Mouse (Mus musculus): ENCODE measurements around the gene Maz. TPM values are rescaled to one million over a fixed set of nuclear protein-coding genes. Genes with fewer than 3 reads are reported as not detected.

The Maz gene
- polyA plus RNA-seq, 1 experiment from 2014 or later = 35.7 TPM

DNA sequence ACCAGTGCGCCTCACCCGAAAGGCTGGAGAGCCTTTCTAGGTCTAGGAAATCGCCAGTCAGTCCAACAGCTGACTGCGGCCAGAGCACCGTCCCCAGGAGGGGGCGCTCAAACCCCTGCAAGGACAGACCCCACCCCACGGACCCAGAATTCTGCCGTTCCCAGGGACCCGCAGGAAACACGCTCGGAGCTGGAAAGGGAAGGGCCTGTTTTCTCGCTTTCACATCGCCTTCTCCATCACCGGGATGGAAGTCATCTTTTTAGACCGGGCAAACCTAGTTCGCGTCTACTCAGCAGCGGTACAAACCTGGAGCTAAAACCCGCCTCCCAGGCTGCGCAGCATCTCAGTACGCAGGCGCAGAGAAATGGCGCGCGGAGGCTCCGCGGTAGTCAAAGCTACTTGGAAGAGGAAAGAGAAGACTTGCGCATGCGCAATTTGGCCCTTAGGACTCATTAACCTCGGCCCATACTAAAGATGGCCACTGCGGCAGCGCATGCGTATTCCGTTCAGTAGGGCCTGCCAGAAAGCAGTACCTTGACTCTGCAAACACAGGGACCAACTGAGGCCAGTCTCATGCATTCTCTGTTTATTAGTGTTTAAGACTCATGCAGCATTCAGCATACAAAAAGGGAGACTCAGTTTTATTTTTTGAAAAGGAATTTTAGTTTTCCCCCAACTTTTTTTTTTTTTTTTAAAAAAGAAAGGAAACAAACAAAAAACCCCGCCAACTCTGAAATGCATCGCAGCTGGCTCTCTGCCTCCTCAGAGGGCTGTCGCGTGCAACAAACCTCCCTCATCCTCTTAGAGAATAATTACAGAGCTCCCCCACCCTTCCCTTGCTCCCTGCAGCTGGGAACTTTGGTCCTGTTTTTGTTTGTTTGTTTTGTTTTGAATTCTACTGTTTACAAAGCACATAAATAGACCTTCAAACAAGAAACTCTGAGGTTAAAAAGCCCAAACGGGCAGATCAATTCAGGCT is 9.6 kb downstream of the Maz start, which contains the start of gene Pagr1a:
TSS of gene Pagr1a (minus strand) at position 382 of the 979 bp plus-strand sequence.
- Histone ChIP-seq H3K9ac (ENCODE audit: low read depth, low read length) (peak within 1 kb of the TSS; percentile 83), H3K36me3 (ENCODE audit: control insufficient read depth, insufficient read depth, low read length) (peaks cover 8% of the 10 kb centered on the region; the same call in 1 of the 2 replicates), H3K4me3 (ENCODE audit: low read length) (peak within 1 kb of the TSS; percentile 66), H3K4me2 (ENCODE audit: low read depth, low read length) (peak within 1 kb of the TSS; percentile 55), H3K9me3 (ENCODE audit: control insufficient read depth, low read length) (no peaks in the 10 kb centered on the region), H3K4me1 (ENCODE audit: control insufficient read depth, insufficient read depth, low read length) (peaks cover 58% of the 10 kb centered on the region), H3K27me3 (replicated peaks; ENCODE audit: control insufficient read depth, insufficient read depth, low read length) (no peaks in the 10 kb centered on the region), H3K27ac (ENCODE audit: low read length) (peak within 1 kb of the TSS; percentile 92)
- ATAC-seq = peak; percentile 82
- WGBS = 2% methylated on average over 39 of the region's 39 CpGs

DNA sequence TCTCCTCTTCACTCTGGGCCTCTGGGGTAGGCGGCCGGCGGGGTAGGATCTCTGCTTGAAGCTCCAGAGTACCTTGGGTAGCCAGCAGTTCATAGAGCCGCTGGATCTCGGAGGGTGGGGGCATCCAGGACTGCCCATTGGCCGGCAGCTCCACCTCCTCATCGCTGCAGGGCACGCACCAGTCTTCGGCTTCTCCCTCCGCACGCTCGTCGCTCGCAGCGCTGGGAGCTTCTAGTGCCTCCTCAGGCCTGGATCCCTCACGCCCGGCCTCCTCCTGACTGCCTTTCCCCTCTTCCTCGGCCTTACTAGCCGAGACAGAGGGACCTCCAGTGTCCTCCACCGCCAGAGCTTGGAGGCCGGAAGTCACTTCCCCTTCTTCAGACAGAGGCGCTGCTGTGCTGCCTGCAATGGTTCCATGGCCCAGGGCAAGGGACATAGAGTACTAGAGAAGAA is 10.3 kb downstream of the Maz start:
- Histone ChIP-seq H3K9me3 (ENCODE audit: control insufficient read depth, low read length) (no peaks in the 10 kb centered on the region), H3K36me3 (ENCODE audit: control insufficient read depth, insufficient read depth, low read length) (peaks cover 8% of the 10 kb centered on the region; the same call in 1 of the 2 replicates), H3K27me3 (replicated peaks; ENCODE audit: control insufficient read depth, insufficient read depth, low read length) (no peaks in the 10 kb centered on the region), H3K4me2 (ENCODE audit: low read depth, low read length) (peak overlapping the region; percentile 55), H3K27ac (ENCODE audit: low read length) (peak overlapping the region; percentile 92), H3K4me3 (ENCODE audit: low read length) (peak overlapping the region; percentile 66), H3K4me1 (ENCODE audit: control insufficient read depth, insufficient read depth, low read length) (peaks cover 54% of the 10 kb centered on the region), H3K9ac (ENCODE audit: low read depth, low read length) (peak overlapping the region; percentile 83)
- peak; percentile 57 for ATAC-seq
- under 1% methylated on average over 22 of the region's 22 CpGs for WGBS

GRCm38 (mm10) chr7:127016481-127016485 is 10.6 kb downstream of the Maz start, which contains the start of gene Pagr1b:
Pagr1b (minus strand) TSS chr7:127016484.
- H3K27me3 ChIP-seq (replicated peaks; ENCODE audit: control insufficient read depth, insufficient read depth, low read length) = no peaks in the 10 kb centered on the region
- no peak for ATAC-seq
- H3K27ac ChIP-seq (ENCODE audit: low read length) = peak within 1 kb of the TSS; percentile 92
- H3K36me3 ChIP-seq (ENCODE audit: control insufficient read depth, insufficient read depth, low read length) = peaks cover 8% of the 10 kb centered on the region; the same call in 1 of the 2 replicates
- peak within 1 kb of the TSS; percentile 55 for H3K4me2 ChIP-seq (ENCODE audit: low read depth, low read length)
- H3K4me1 ChIP-seq (ENCODE audit: control insufficient read depth, insufficient read depth, low read length) = peaks cover 53% of the 10 kb centered on the region
- H3K9me3 ChIP-seq (ENCODE audit: control insufficient read depth, low read length) = no peaks in the 10 kb centered on the region
- peak within 1 kb of the TSS; percentile 66 for H3K4me3 ChIP-seq (ENCODE audit: low read length)
- peak within 1 kb of the TSS; percentile 83 for H3K9ac ChIP-seq (ENCODE audit: low read depth, low read length)

GRCm38 (mm10) chr7:127016081-127016480 is 10.8 kb downstream of the Maz start:
- Histone ChIP-seq H3K4me3 (ENCODE audit: low read length) (peak overlapping the region; percentile 66), H3K36me3 (ENCODE audit: control insufficient read depth, insufficient read depth, low read length) (peaks cover 8% of the 10 kb centered on the region; the same call in 1 of the 2 replicates), H3K4me2 (ENCODE audit: low read depth, low read length) (peak overlapping the region; percentile 55), H3K9ac (ENCODE audit: low read depth, low read length) (peak overlapping the region; percentile 83), H3K27me3 (replicated peaks; ENCODE audit: control insufficient read depth, insufficient read depth, low read length) (no peaks in the 10 kb centered on the region), H3K27ac (ENCODE audit: low read length) (peak overlapping the region; percentile 92), H3K4me1 (ENCODE audit: control insufficient read depth, insufficient read depth, low read length) (peaks cover 52% of the 10 kb centered on the region), H3K9me3 (ENCODE audit: control insufficient read depth, low read length) (no peaks in the 10 kb centered on the region)
- ATAC-seq = peak; percentile 32
- WGBS = under 1% methylated on average over 10 of the region's 10 CpGs

DNA sequence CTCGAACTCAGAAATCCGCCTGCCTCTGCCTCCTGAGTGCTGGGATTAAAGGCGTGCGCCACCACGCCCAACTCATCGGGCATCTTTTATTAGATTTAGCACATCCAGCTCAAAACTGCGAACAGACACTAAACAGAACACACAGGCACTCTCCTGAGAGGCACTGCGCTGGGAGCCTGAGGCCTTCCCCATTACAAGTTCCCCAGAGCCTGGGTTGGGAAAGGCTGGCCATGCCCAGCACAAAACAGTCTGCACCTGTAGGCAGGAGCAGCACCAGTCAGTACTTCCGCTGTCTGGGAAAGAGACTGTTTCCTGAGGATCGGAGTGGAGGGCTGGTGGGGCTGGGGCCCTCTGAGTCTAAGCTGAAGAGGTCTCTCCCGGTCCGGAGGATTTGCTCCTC is 11.8 kb downstream of the Maz start:
- no peak overlapping the region for H3K27ac ChIP-seq (ENCODE audit: low read length)

GRCm38 (mm10) chr7:127014320-127014719 is 12.5 kb downstream of the Maz start, which contains the start of gene Mvp:
Mvp (minus strand) TSS chr7:127014621.
- Histone ChIP-seq H3K9ac (ENCODE audit: low read depth, low read length) (peak within 1 kb of the TSS; percentile 64), H3K4me1 (ENCODE audit: control insufficient read depth, insufficient read depth, low read length) (peaks cover 40% of the 10 kb centered on the region), H3K36me3 (ENCODE audit: control insufficient read depth, insufficient read depth, low read length) (peaks cover 8% of the 10 kb centered on the region; the same call in 1 of the 2 replicates), H3K4me2 (ENCODE audit: low read depth, low read length) (peak within 1 kb of the TSS; percentile 55), H3K9me3 (ENCODE audit: control insufficient read depth, low read length) (no peaks in the 10 kb centered on the region), H3K4me3 (ENCODE audit: low read length) (peak within 1 kb of the TSS; percentile 48), H3K27ac (ENCODE audit: low read length) (peak within 1 kb of the TSS; percentile 34; the same call in 1 of the 2 replicates), H3K27me3 (replicated peaks; ENCODE audit: control insufficient read depth, insufficient read depth, low read length) (no peaks in the 10 kb centered on the region)
- ATAC-seq = no peak
- WGBS = 23% methylated on average over 11 of the region's 11 CpGs

More for the DNA sequence above, 11.8 kb downstream of the Maz start:
- no peak for ATAC-seq
- peaks cover 8% of the 10 kb centered on the region; the same call in 1 of the 2 replicates for H3K36me3 ChIP-seq (ENCODE audit: control insufficient read depth, insufficient read depth, low read length)
- no peak overlapping the region; the same call in 1 of the 2 replicates for H3K4me2 ChIP-seq (ENCODE audit: low read depth, low read length)
- H3K9me3 ChIP-seq (ENCODE audit: control insufficient read depth, low read length) = no peaks in the 10 kb centered on the region
- WGBS = 83% methylated on average over 12 of the region's 12 CpGs
- no peaks in the 10 kb centered on the region for H3K27me3 ChIP-seq (replicated peaks; ENCODE audit: control insufficient read depth, insufficient read depth, low read length)
- peaks cover 43% of the 10 kb centered on the region for H3K4me1 ChIP-seq (ENCODE audit: control insufficient read depth, insufficient read depth, low read length)
- peak overlapping the region; percentile 10; the same call in 1 of the 2 replicates for H3K9ac ChIP-seq (ENCODE audit: low read depth, low read length)
- no peak overlapping the region for H3K4me3 ChIP-seq (ENCODE audit: low read length)

DNA sequence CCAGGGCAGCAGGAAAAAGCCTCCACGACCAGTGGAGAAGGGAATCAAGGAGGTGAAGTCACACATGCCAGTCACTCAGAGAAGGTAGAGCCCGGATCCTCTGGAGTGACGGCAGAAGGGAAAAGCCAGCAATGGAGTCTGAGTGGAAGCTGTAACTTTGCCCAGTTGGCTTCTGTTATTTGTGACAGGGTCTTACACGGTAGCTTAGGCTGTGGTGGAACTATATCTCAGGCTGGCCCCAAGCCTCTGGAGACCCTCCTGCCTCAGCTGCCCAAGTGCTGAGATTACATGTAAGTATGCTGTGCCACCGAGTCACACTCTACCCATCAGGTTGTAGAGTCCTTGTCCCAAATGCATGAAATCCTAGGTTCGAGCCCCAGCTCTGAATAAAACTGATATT is 13.5 kb downstream of the Maz start:
- ATAC-seq = no peak
- peaks cover 39% of the 10 kb centered on the region for H3K4me1 ChIP-seq (ENCODE audit: control insufficient read depth, insufficient read depth, low read length)

GRCm38 (mm10) chr7:127012845-127013244 is 14.0 kb downstream of the Maz start:
- Histone ChIP-seq H3K4me2 (ENCODE audit: low read depth, low read length) (no peak overlapping the region), H3K9me3 (ENCODE audit: control insufficient read depth, low read length) (no peaks in the 10 kb centered on the region), H3K4me1 (ENCODE audit: control insufficient read depth, insufficient read depth, low read length) (peaks cover 37% of the 10 kb centered on the region), H3K27me3 (replicated peaks; ENCODE audit: control insufficient read depth, insufficient read depth, low read length) (no peaks in the 10 kb centered on the region), H3K4me3 (ENCODE audit: low read length) (no peak overlapping the region), H3K36me3 (ENCODE audit: control insufficient read depth, insufficient read depth, low read length) (peaks cover 8% of the 10 kb centered on the region; the same call in 1 of the 2 replicates), H3K9ac (ENCODE audit: low read depth, low read length) (no peak overlapping the region), H3K27ac (ENCODE audit: low read length) (no peak overlapping the region)
- WGBS = 95% methylated on average over 10 of the region's 10 CpGs
- no peak for ATAC-seq

More for the DNA sequence above, 13.5 kb downstream of the Maz start:
- peak overlapping the region; percentile 48 for H3K4me3 ChIP-seq (ENCODE audit: low read length)
- peaks cover 8% of the 10 kb centered on the region; the same call in 1 of the 2 replicates for H3K36me3 ChIP-seq (ENCODE audit: control insufficient read depth, insufficient read depth, low read length)
- WGBS = 90% methylated on average over 6 of the region's 6 CpGs
- H3K4me2 ChIP-seq (ENCODE audit: low read depth, low read length) = peak overlapping the region; percentile 53
- no peaks in the 10 kb centered on the region for H3K27me3 ChIP-seq (replicated peaks; ENCODE audit: control insufficient read depth, insufficient read depth, low read length)
- H3K9ac ChIP-seq (ENCODE audit: low read depth, low read length) = peak overlapping the region; percentile 64; the same call in 1 of the 2 replicates
- H3K27ac ChIP-seq (ENCODE audit: low read length) = no peak overlapping the region
- no peaks in the 10 kb centered on the region for H3K9me3 ChIP-seq (ENCODE audit: control insufficient read depth, low read length)

- H3K4me2 ChIP-seq (ENCODE audit: low read depth, low read length) = no peak overlapping the region
- no peaks in the 10 kb centered on the region for H3K27me3 ChIP-seq (replicated peaks; ENCODE audit: control insufficient read depth, insufficient read depth, low read length)
- ATAC-seq = no peak
- H3K9ac ChIP-seq (ENCODE audit: low read depth, low read length) = no peak overlapping the region
- peaks cover 8% of the 10 kb centered on the region; the same call in 1 of the 2 replicates for H3K36me3 ChIP-seq (ENCODE audit: control insufficient read depth, insufficient read depth, low read length)
- 84% methylated on average over 6 of the region's 6 CpGs for WGBS
- no peak overlapping the region for H3K27ac ChIP-seq (ENCODE audit: low read length)
- H3K4me1 ChIP-seq (ENCODE audit: control insufficient read depth, insufficient read depth, low read length) = peaks cover 35% of the 10 kb centered on the region
- H3K4me3 ChIP-seq (ENCODE audit: low read length) = no peak overlapping the region
- H3K9me3 ChIP-seq (ENCODE audit: control insufficient read depth, low read length) = no peaks in the 10 kb centered on the region
Observed at GRCm38 (mm10) chr7:127012374-127012773, 14.5 kb downstream of the Maz start.

Data from intestine, embryonic 16.5 days (tissue).